Mouse (Mus musculus) retina, embryonic 14.5 days (tissue): Measurements from ENCODE around the gene Il31ra.

Experiments
- DNase-seq: peaks from one replicate; pipeline ENCODE4 v3.0.0-alpha.2; 2015; ENCODE audit warnings: low spot score

The Il31ra gene

GRCm38 (mm10) chr13:112507691-112508090 is 86.5 kb downstream of the Il31ra start:
- no peak for DNase-seq

DNA sequence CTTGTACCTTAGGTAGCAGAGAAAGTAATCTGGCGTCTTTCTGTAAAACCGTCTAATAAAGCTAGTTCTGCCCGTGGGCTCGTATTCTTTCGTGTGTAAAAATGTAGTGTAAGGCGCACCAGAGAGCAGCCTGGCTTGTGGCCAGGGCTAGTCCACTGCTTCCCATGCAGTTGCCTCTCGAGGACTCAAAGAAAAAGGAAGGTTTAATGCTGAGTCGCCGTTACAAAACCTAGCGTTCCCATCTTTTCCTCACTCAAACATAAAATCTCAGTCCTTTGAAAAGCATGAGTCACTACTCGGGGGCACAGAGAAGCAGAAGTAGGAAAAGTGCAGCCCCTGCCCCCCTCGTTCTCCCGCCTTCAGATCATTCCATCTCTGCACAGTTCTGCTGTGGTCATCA is 87.4 kb downstream of the Il31ra start:
- DNase-seq: no peak

- no peak for DNase-seq
Measured at GRCm38 (mm10) chr13:112505436-112505835, 88.7 kb downstream of the Il31ra start.

DNA sequence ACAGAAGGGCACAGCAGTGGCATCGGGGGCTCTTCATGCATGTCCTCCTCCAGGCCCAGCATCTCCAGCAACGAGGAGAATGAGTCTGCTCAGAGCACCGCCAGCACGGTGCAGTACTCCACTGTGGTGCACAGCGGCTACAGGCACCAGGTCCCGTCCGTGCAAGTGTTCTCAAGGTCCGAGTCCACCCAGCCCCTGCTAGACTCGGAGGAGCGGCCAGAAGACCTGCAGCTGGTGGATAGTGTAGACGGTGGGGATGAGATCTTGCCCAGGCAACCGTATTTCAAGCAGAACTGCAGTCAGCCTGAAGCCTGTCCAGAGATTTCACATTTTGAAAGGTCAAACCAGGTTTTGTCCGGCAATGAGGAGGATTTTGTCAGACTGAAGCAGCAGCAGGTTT is 90.3 kb downstream of the Il31ra start:
- DNase-seq: no peak

DNA sequence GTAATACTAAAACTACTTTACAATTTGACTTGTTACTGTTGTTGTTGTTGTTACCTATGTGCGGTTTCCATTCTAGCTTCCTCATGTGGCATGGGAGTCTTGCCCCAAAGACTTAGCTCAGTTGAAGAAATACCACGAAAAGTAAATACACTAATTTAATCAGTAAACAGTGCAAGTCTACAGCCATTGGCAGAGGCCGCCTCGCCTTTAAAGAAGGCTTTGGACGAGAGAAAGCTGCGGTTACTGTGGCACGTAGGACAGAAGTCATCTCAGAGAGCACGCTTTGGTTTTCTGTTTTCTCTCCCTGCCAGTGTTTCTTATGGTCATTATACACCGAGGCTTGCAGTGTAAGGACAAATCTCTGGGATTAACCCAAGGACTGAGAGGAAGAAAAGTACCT is 93.7 kb downstream of the Il31ra start:
- no peak for DNase-seq

DNA sequence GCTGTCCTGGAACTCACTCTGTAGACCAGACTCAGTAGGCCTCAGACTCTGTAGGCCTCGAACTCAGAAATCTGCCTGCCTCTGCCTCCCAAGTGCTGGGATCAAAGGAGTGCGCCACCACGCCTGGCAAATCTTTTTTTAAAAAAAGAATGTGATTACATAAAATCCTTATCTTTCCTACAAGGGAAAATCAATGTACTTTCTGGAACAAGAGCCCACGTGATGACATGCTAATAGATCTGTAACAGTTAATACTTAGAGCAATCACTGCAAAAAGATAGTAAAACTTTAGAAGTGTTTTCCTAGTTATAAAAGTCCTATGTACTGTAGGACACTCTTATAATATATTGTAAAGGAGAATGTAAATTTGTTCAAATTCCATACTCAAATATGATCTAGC is 94.1 kb downstream of the Il31ra start:
- no peak for DNase-seq

DNA sequence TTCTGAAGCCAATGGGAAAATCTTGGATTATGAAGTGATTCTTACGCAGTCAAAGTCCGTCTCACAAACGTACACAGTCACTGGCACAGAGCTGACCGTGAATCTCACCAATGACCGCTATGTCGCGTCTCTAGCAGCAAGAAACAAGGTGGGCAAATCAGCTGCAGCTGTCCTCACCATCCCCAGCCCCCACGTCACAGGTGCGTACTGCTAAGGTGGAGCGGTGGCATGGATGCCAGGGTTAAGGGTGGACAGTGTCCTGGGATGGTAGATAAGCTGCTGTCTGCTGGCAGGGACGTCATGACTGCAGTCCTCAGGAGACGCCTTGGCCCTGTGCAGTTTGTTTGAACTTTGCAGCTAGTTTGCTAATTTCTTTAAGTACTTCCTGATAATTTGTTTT is 99.6 kb downstream of the Il31ra start:
- no peak for DNase-seq

GRCm38 (mm10) chr13:112492285-112492678 is 101.9 kb downstream of the Il31ra start:
- no peak for DNase-seq

GRCm38 (mm10) chr13:112491636-112492284 is 102.4 kb downstream of the Il31ra start:
- DNase-seq: no peak

GRCm38 (mm10) chr13:112490036-112490435 is 104.1 kb downstream of the Il31ra start:
- no peak for DNase-seq

GRCm38 (mm10) chr13:112486676-112487075 is 107.5 kb downstream of the Il31ra start:
- no peak for DNase-seq

DNA sequence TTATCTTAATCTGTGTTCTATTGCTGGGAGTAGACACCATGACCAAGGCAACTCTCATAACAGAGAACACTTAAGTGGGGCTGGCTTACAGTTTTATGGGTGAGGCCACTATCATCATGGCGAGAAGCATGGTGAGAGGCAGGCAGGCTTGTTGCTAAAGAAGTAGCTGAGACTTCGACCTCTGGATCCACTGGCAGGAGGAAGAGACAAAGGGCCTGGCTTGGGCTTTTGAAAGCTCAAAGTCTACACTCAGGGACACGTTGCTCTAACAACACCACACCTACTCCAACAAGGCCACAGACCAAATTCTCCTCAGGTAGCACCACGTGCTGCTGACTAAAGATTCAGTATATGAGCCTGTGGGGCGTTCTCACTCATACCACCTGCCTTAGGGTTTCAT is 107.9 kb downstream of the Il31ra start:
- DNase-seq: no peak

- DNase-seq: no peak
Measured at GRCm38 (mm10) chr13:112483015-112483414, 111.1 kb downstream of the Il31ra start.

- no peak for DNase-seq
Measured at GRCm38 (mm10) chr13:112482525-112482924, 111.6 kb downstream of the Il31ra start.

DNA sequence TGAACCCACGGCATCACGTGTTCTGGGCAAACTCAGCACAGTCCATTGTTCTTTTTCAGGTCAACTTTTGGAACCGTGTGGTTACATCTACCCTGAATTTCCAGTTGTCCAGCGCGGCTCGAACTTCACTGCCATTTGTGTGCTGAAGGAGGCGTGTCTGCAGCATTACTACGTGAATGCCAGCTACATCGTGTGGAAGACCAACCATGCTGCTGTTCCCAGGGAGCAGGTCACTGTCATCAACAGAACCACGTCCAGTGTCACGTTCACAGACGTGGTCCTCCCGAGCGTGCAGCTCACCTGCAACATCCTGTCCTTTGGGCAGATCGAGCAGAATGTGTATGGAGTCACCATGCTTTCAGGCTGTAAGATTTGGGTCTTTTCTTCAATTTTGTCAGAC is 114.2 kb downstream of the Il31ra start:
- no peak for DNase-seq

- no peak for DNase-seq
Measured at GRCm38 (mm10) chr13:112479032-112479431, 115.1 kb downstream of the Il31ra start.

- no peak for DNase-seq
Measured at GRCm38 (mm10) chr13:112473757-112474755, 120.1 kb downstream of the Il31ra start.

- no peak for DNase-seq
Measured at GRCm38 (mm10) chr13:112472401-112473023, 121.6 kb downstream of the Il31ra start.

DNA sequence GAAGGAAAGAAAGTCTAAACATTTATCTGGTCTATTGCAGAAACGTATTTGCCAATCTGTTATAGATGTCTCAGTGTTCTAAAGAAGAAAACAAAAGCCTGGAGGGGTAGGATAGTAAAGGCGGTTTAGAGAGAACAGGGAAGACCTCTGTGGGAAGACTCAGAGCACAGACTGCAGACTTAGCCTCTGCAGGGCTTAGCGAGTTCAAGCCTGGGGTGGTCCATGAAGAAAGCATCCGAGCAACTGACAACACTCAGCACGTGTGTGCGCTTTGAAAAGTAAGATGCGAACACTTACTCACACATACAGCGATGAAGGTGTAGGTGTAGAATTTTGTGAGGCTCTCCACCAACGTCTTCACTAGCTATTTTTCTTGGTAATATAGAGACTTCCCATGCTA is 123.0 kb downstream of the Il31ra start:
- no peak for DNase-seq
